Mouse (Mus musculus): Measurements from ENCODE around the gene Tmprss5. TPM values are rescaled to one million over a fixed set of nuclear protein-coding genes. Genes with fewer than 3 reads are reported as not detected.

Tmprss5 gene
- polyA plus RNA-seq, 1 experiment from 2014 or later: 0.93 TPM

- H3K9ac ChIP-seq (replicated peaks; ENCODE audit: low read length): no peak overlapping the region
- no peaks in the 10 kb centered on the region for H3K4me1 ChIP-seq (ENCODE audit: control insufficient read depth, insufficient read depth, low read length)
- no peak overlapping the region for H3K27ac ChIP-seq (replicated peaks; ENCODE audit: low read depth, low read length)
- H3K36me3 ChIP-seq (replicated peaks; ENCODE audit: control insufficient read depth, insufficient read depth, low read depth, low read length): no peaks in the 10 kb centered on the region
- H3K4me3 ChIP-seq (ENCODE audit: low read depth, low read length): no peak overlapping the region
- DNase-seq (ENCODE audit: low spot score): no peak
- no peaks in the 10 kb centered on the region for H3K27me3 ChIP-seq (ENCODE audit: control insufficient read depth, insufficient read depth, low read length)
- H3K4me2 ChIP-seq (ENCODE audit: low read depth, low read length): no peak overlapping the region
- 72% methylated on average over 7 of the region's 7 CpGs for WGBS
- ATAC-seq (replicated peaks; ENCODE audit: insufficient number of reproducible peaks, low FRiP score, low TSS enrichment, low read depth): no peak
- no peaks in the 10 kb centered on the region for H3K9me3 ChIP-seq (replicated peaks; ENCODE audit: control insufficient read depth, low read length)
Measured at GRCm38 (mm10) chr9:49125706-49126105, 44.6 kb downstream of the Tmprss5 start.

GRCm38 (mm10) chr9:49130514-49131010 lies 49.5 kb downstream of the Tmprss5 start:
- Histone ChIP-seq H3K27ac (replicated peaks; ENCODE audit: low read depth, low read length) (no peak overlapping the region), H3K4me2 (ENCODE audit: low read depth, low read length) (no peak overlapping the region), H3K9ac (replicated peaks; ENCODE audit: low read length) (no peak overlapping the region), H3K36me3 (replicated peaks; ENCODE audit: control insufficient read depth, insufficient read depth, low read depth, low read length) (no peaks in the 10 kb centered on the region), H3K9me3 (replicated peaks; ENCODE audit: control insufficient read depth, low read length) (no peaks in the 10 kb centered on the region), H3K27me3 (ENCODE audit: control insufficient read depth, insufficient read depth, low read length) (no peaks in the 10 kb centered on the region), H3K4me3 (ENCODE audit: low read depth, low read length) (no peak overlapping the region), H3K4me1 (ENCODE audit: control insufficient read depth, insufficient read depth, low read length) (no peaks in the 10 kb centered on the region)
- DNase-seq (ENCODE audit: low spot score): no peak
- WGBS: 76% methylated on average over 5 of the region's 5 CpGs
- no peak for ATAC-seq (replicated peaks; ENCODE audit: insufficient number of reproducible peaks, low FRiP score, low TSS enrichment, low read depth)

GRCm38 (mm10) chr9:49143841-49144240 lies 62.8 kb downstream of the Tmprss5 start:
- Histone ChIP-seq H3K27me3 (ENCODE audit: control insufficient read depth, insufficient read depth, low read length) (no peaks in the 10 kb centered on the region), H3K27ac (replicated peaks; ENCODE audit: low read depth, low read length) (no peak overlapping the region), H3K4me1 (ENCODE audit: control insufficient read depth, insufficient read depth, low read length) (no peaks in the 10 kb centered on the region), H3K36me3 (replicated peaks; ENCODE audit: control insufficient read depth, insufficient read depth, low read depth, low read length) (no peaks in the 10 kb centered on the region), H3K9me3 (replicated peaks; ENCODE audit: control insufficient read depth, low read length) (no peaks in the 10 kb centered on the region), H3K9ac (replicated peaks; ENCODE audit: low read length) (no peak overlapping the region), H3K4me3 (ENCODE audit: low read depth, low read length) (no peak overlapping the region), H3K4me2 (ENCODE audit: low read depth, low read length) (no peak overlapping the region)
- whole genome bisulfite sequencing: 76% methylated on average over 3 of the region's 3 CpGs
- DNase-seq (ENCODE audit: low spot score): no peak
- no peak for ATAC-seq (replicated peaks; ENCODE audit: insufficient number of reproducible peaks, low FRiP score, low TSS enrichment, low read depth)

- ATAC-seq (replicated peaks; ENCODE audit: insufficient number of reproducible peaks, low FRiP score, low TSS enrichment, low read depth) (no peak), DNase-seq (ENCODE audit: low spot score) (no peak)
- no peaks in the 10 kb centered on the region for H3K9me3 ChIP-seq (replicated peaks; ENCODE audit: control insufficient read depth, low read length)
- no peaks in the 10 kb centered on the region for H3K36me3 ChIP-seq (replicated peaks; ENCODE audit: control insufficient read depth, insufficient read depth, low read depth, low read length)
- no peak overlapping the region for H3K27ac ChIP-seq (replicated peaks; ENCODE audit: low read depth, low read length)
- H3K27me3 ChIP-seq (ENCODE audit: control insufficient read depth, insufficient read depth, low read length): no peaks in the 10 kb centered on the region
- no peaks in the 10 kb centered on the region for H3K4me1 ChIP-seq (ENCODE audit: control insufficient read depth, insufficient read depth, low read length)
- H3K4me2 ChIP-seq (ENCODE audit: low read depth, low read length): no peak overlapping the region
- H3K9ac ChIP-seq (replicated peaks; ENCODE audit: low read length): no peak overlapping the region
- H3K4me3 ChIP-seq (ENCODE audit: low read depth, low read length): no peak overlapping the region
- 83% methylated on average over 8 of the region's 8 CpGs for WGBS
Measured at GRCm38 (mm10) chr9:49145776-49146175, 64.7 kb downstream of the Tmprss5 start.

GRCm38 (mm10) chr9:49147031-49147430 lies 66.0 kb downstream of the Tmprss5 start:
- no peak overlapping the region for H3K4me2 ChIP-seq (ENCODE audit: low read depth, low read length)
- H3K36me3 ChIP-seq (replicated peaks; ENCODE audit: control insufficient read depth, insufficient read depth, low read depth, low read length): no peaks in the 10 kb centered on the region
- ATAC-seq (replicated peaks; ENCODE audit: insufficient number of reproducible peaks, low FRiP score, low TSS enrichment, low read depth) (no peak), DNase-seq (ENCODE audit: low spot score) (no peak)
- no peak overlapping the region for H3K9ac ChIP-seq (replicated peaks; ENCODE audit: low read length)
- H3K4me3 ChIP-seq (ENCODE audit: low read depth, low read length): no peak overlapping the region
- no peak overlapping the region for H3K27ac ChIP-seq (replicated peaks; ENCODE audit: low read depth, low read length)
- WGBS: 71% methylated on average over 3 of the region's 3 CpGs
- no peaks in the 10 kb centered on the region for H3K27me3 ChIP-seq (ENCODE audit: control insufficient read depth, insufficient read depth, low read length)
- H3K4me1 ChIP-seq (ENCODE audit: control insufficient read depth, insufficient read depth, low read length): no peaks in the 10 kb centered on the region
- H3K9me3 ChIP-seq (replicated peaks; ENCODE audit: control insufficient read depth, low read length): no peaks in the 10 kb centered on the region

Other genes starting within 250 kb of the Tmprss5 start
- 3.0 and 4.8 TPM in 2 replicates for gene Zbtb16, start 245.0 kb upstream of the Tmprss5 start, polyA plus RNA-seq (2014; fragmentation: Nextera tagmentation; extraction: Ambion mirVana)
- gene Htr3a, start 170.2 kb upstream of the Tmprss5 start, polyA plus RNA-seq (2014; fragmentation: Nextera tagmentation; extraction: Ambion mirVana): 1.3 and 2.5 TPM in 2 replicates
- gene Htr3b, start 116.3 kb upstream of the Tmprss5 start, polyA plus RNA-seq (2014; fragmentation: Nextera tagmentation; extraction: Ambion mirVana): 0.50 and 1.1 TPM in 2 replicates
- gene Usp28, start 95.9 kb upstream of the Tmprss5 start, polyA plus RNA-seq (2014; fragmentation: Nextera tagmentation; extraction: Ambion mirVana): 38.8 and 41.3 TPM in 2 replicates
- 57.3 and 58.6 TPM in 2 replicates for gene Zw10, start 25.6 kb upstream of the Tmprss5 start, polyA plus RNA-seq (2014; fragmentation: Nextera tagmentation; extraction: Ambion mirVana)
- gene Gm4894, start 169.3 kb downstream of the Tmprss5 start, polyA plus RNA-seq (2014; fragmentation: Nextera tagmentation; extraction: Ambion mirVana): not detected in 2 replicates